Mouse (Mus musculus) brain, embryonic 14.5 days (tissue): ENCODE measurements around the gene Paqr7.

Source experiments
- CTCF ChIP-seq: fragments of 200-500 bp; IDR thresholded peaks from 2 replicates; pipeline ENCODE4 v1.5.1; 2012; ENCODE audit warnings: inconsistent platforms, mild to moderate bottlenecking, moderate library complexity, borderline replicate concordance; ENCODE audit not compliant: insufficient read depth, insufficient read length; ENCODE audit errors: extremely low read depth
- POLR2A ChIP-seq: fragments of 200-500 bp; IDR thresholded peaks from 2 replicates; pipeline ENCODE4 v1.6.1; 2012; ENCODE audit warnings: mild to moderate bottlenecking, inconsistent platforms, borderline replicate concordance; ENCODE audit not compliant: poor library complexity, insufficient read depth, insufficient read length, severe bottlenecking; ENCODE audit errors: extremely low read depth

GRCm38 (mm10) chr4:134473764-134474163, 22.7 kb upstream of the Paqr7 start:
- TF ChIP-seq CTCF (no peak), POLR2A (no peak)
